Mouse (Mus musculus): ENCODE measurements at regions not wholly inside any gene's neighbourhood (a gene's known extent, or its start where the extent isn't known, plus 50 kb on each side); places are given as distances from the start of the nearest gene placed in this dataset.

- DNase-seq (ENCODE audit: low spot score): no peak
Observed at GRCm38 (mm10) chr16:76232680-76233079, 140.9 kb downstream of the Nrip1 start.

GRCm38 (mm10) chr16:76232174-76232573 is 141.5 kb downstream of the Nrip1 start:
- no peak for DNase-seq (ENCODE audit: low spot score)

- no peak for DNase-seq (ENCODE audit: low spot score)
Observed at GRCm38 (mm10) chr16:76230516-76231302, 142.9 kb downstream of the Nrip1 start.

- DNase-seq (ENCODE audit: low spot score): no peak
Observed at GRCm38 (mm10) chr16:76228451-76228850, 145.2 kb downstream of the Nrip1 start.

DNA sequence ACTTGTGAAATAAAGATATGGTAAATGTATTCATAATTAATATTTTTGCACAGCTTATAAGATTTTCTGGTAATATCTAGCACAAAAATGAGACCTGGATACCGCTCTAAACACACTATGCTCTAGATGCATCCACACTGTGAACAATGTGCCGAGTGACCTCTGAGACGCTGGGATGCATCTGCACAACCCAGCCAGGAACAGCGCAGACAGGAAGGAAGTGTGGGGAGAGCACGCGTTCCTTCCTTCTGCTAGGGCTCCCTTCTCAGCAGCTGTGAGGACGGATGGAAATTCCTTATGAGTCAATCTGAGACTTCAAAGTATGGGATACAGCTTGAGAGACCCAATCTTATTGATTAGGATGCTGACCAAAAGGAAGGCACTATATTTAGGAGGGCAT is 147.2 kb downstream of the Nrip1 start:
- DNase-seq (ENCODE audit: low spot score): no peak

DNA sequence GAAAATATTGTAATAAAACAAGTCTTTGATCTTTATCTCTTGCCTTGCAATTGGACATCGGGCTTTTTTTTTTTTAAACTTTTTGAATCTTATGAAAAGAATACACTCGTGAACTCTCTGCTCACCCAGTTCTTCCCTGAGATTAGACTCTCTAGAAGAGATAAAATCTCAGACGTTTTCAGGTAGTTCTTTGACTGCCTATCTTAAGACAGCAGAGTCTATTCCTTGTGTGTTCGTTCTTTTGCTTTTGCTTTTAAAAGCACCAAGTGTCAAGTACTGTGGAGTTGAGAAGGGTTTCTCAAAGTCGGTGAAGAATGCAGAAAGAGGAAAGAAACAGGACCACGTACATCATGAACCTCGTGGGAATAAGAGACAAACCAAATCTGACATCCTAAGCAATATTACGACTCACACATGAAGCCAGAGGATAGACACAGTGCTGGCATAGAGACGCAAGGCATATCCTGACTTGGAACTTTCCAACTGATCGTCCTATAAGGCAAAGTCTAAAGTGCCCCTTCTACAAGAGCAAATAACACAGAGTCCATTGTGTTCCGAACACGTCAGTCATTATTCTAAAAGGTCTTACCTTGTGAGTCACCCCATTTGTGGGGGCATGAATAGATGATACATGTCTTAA is 147.9 kb downstream of the Nrip1 start:
- DNase-seq (ENCODE audit: low spot score): no peak

DNA sequence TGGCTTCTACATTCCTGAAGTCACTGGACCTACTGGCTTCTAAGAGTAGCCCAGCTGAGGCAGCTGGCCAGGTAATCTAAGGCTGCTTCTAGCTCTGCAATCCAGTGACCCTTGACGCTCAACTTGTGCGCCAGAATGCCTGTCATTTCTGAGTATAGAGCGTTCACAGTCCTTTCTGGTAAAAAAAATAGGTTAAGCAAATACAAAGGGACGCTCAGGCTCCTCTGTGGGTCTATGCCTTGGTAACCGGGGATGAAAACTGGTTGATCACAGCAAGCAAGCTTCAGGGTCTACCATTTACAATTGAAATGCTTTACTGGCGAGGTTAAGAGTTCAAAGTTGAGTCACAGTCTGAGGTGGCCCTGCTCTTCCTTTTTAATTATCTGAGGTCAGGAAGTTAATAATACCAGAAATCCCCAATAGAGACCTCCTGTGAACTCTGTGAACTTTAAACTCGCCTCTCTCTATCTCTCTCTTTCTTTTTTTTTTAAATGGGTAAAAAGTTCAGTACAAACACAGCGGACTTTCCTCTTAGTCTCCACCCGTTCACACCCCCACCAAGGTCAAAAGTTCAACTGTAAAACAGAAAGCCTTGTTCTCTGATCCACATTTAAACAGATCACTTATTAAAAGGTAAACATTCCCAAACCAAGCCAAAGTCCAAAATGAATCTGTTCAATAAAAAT is 148.6 kb downstream of the Nrip1 start:
- DNase-seq (ENCODE audit: low spot score): no peak

DNA sequence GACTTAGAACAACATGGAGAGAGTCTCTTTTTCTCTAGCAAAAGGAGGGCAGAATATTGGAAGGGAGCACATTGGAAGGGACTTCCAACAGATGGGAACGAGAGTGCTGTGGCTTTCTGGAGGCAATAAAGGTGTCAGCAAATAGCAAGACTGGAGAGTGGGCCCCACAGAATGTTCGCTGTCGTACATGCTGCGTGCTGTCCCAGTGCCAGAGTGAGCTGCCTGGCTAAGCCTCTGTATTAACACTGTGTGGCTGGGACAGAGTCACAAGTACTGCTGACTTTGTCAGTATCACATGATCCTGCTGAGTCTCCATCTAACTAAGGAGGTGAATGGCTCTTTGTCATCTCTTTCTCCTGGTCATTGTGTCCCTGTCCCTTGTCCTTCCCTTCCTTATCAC is 149.9 kb downstream of the Nrip1 start:
- DNase-seq (ENCODE audit: low spot score): no peak

DNA sequence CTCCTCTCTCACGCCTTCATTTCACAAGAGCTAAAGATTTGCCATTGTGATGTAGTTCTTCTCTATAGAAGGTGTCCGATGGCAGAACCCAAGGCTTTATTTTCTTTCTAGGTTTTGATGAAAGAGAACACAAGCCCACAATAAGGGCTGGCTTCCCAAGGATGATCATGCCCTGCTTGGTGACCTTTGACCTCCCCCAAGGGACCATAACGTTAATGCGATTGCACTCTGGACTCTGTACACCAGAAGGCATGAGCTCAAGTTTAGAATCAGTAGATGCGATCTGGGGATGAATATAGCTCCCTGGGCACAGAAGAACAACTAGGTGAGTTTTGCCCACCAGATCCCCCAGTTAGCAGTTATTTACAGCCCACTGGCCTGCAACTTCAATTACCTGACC is 150.7 kb downstream of the Nrip1 start:
- no peak for DNase-seq (ENCODE audit: low spot score)

DNA sequence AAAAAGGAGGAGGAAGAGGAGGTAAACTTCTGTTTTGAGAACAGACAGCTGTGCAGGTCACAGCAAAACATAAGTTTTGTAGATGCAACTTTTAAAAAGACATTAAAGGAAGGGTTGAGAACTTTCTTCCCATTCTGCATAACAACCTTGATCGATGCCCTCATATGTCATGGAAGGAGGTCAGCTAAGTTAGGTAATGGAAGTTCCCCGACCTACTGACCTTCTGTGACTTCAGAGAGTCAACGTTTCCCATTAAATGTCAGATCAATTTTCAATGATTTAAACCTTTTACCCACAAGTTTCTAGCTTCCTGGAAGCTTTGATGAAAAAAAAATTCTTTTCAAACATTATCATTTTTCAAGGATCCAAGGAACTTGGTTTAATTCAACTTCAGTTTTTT is 153.2 kb downstream of the Nrip1 start:
- DNase-seq (ENCODE audit: low spot score): no peak

GRCm38 (mm10) chr16:76219233-76219632 is 154.4 kb downstream of the Nrip1 start:
- no peak for DNase-seq (ENCODE audit: low spot score)

DNA sequence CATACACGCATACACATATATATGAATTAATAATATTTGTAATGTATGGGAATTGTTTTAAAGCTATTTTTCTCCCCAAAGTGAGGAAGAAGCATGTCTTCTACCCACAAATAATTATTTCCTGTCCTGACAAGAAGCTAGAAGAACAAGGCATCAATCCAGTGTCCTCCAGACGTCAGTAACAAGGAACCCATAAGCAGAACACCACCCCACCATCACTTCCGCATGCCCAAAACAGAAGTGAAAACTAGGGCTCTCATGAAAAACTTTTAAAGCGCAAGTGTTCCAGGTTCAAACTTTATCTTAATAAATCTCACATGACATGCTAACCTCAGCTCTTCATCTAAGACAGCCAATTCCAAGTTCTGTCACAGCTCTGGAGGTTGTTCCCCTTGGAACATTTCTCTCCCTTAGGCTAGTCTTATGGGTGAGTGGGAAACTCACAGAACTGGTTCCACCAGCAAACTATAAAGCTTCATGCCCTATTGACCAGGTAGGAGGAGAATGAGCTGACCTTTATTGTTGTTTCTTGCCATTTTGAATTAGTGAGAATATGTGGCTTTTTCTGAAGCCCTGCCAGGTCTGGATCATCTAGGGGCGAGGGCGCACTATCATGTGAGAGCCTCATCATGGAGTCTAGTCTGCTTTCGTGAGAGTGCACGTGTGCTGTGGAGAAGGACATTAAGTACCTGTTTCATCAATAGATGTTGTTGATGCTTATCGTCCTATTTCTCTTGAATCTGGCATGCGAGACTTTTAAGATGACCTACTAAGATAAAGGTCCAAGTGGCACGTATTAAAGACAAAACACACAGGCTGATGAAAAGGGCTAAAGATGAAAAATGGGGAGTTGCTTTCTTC is 155.1 kb downstream of the Nrip1 start:
- no peak for DNase-seq (ENCODE audit: low spot score)

GRCm38 (mm10) chr16:76216184-76216583 is 157.4 kb downstream of the Nrip1 start:
- peak; percentile 19 for DNase-seq (ENCODE audit: low spot score)

- DNase-seq (ENCODE audit: low spot score): no peak
Observed at GRCm38 (mm10) chr16:76215558-76215957, 158.1 kb downstream of the Nrip1 start.

GRCm38 (mm10) chr16:76201773-76202571 is 171.7 kb downstream of the Nrip1 start:
- peak; percentile 30 for DNase-seq (ENCODE audit: low spot score)

GRCm38 (mm10) chr16:76200801-76201728 is 172.6 kb downstream of the Nrip1 start:
- no peak for DNase-seq (ENCODE audit: low spot score)

DNA sequence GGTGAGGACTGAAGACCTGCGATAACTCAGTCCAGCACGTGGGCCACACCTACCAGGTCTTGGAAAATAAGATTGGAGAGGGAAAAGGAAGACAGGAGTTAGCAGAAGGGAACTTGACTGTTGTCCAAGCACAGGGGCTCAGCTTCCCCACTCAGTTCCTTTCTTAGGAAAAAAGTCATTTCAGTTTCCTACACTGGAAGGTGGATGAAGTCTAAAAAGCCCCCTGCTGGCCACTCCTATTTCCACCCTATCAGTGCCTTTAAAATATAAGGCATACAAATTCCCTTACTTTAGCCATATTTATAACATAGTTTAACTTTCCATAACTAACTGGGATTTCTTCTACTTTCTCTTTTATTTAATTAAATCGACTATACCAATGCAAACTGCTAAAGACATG is 173.4 kb downstream of the Nrip1 start:
- peak; percentile 8 for DNase-seq (ENCODE audit: low spot score)

- no peak for DNase-seq (ENCODE audit: low spot score)
Observed at GRCm38 (mm10) chr16:76199006-76199405, 174.6 kb downstream of the Nrip1 start.

GRCm38 (mm10) chr16:76194291-76194690 is 172.2 kb upstream of the Samsn1 start:
- DNase-seq (ENCODE audit: low spot score): no peak

- no peak for DNase-seq (ENCODE audit: low spot score)
Observed at GRCm38 (mm10) chr16:76191135-76191534, 169.1 kb upstream of the Samsn1 start.
